Mouse (Mus musculus): Measurements from ENCODE around the gene Lgr4.

DNA sequence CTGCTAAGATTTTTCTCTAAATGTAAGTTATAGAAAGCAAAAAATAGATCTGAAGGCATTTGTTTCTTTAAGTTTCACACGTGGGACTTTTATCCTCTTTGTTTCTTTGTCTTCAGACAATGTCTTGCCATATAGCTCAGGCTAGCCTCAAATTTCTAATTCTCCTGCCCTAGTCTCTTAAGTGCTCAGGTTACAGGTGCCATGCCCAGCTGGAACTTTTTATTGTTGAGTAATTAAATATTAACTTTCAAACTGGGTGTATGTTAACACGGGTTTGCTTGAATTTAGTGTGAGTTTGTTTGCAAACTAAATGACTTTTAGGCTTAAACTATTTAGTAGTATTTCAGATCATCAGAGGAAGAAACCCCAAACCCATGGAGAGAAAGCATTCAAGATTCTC is 36.3 kb upstream of the Lgr4 start:
- TF ChIP-seq EP300 (IDR thresholded peaks at IDR 0.05; ENCODE audit: low read depth) (no peak), CTCF (IDR thresholded peaks at IDR 0.05; ENCODE audit: low read depth) (no peak)
